Mouse (Mus musculus): Measurements from ENCODE around the gene Nfyb.

- TF ChIP-seq GATA1 (IDR thresholded peaks at IDR 0.05; ENCODE audit: low read length) (no peak), TAL1 (IDR thresholded peaks at IDR 0.05; ENCODE audit: low read length) (no peak)
Measured at GRCm38 (mm10) chr10:82744296-82744695, 19.6 kb downstream of the Nfyb start.
